Mouse (Mus musculus): ENCODE results near the gene Tmem237. TPM values are rescaled to one million over a fixed set of nuclear protein-coding genes. Genes with fewer than 3 reads are reported as not detected.

The Tmem237 gene
- polyA plus RNA-seq, 1 experiment from 2014 or later: 5.0 TPM

- Histone ChIP-seq H3K4me3 (ENCODE audit: low read depth, low read length) (no peak overlapping the region), H3K4me2 (ENCODE audit: low read depth, low read length) (no peak overlapping the region), H3K27me3 (ENCODE audit: control insufficient read depth, insufficient read depth, low read depth, low read length) (no peaks in the 10 kb centered on the region), H3K4me1 (ENCODE audit: control insufficient read depth, low read depth, low read length) (no peaks in the 10 kb centered on the region), H3K9me3 (replicated peaks; ENCODE audit: control insufficient read depth, low read length) (no peaks in the 10 kb centered on the region), H3K36me3 (ENCODE audit: control insufficient read depth, insufficient read depth) (no peaks in the 10 kb centered on the region), H3K27ac (ENCODE audit: low read length) (no peak overlapping the region), H3K9ac (ENCODE audit: low read depth, low read length) (no peak overlapping the region)
- 43% methylated on average over 2 of the region's 2 CpGs for WGBS (ENCODE audit: insufficient replicate concordance)
- ATAC-seq (ENCODE audit: low read depth): no peak; the same call in 1 of the 2 replicates
Observed at GRCm38 (mm10) chr1:59056955-59057354, 63.3 kb downstream of the Tmem237 start.

- ATAC-seq (ENCODE audit: low read depth): no peak
- Histone ChIP-seq H3K4me1 (ENCODE audit: control insufficient read depth, low read depth, low read length) (no peaks in the 10 kb centered on the region), H3K27ac (ENCODE audit: low read length) (no peak overlapping the region), H3K9ac (ENCODE audit: low read depth, low read length) (no peak overlapping the region), H3K9me3 (replicated peaks; ENCODE audit: control insufficient read depth, low read length) (no peaks in the 10 kb centered on the region), H3K27me3 (ENCODE audit: control insufficient read depth, insufficient read depth, low read depth, low read length) (no peaks in the 10 kb centered on the region), H3K4me2 (ENCODE audit: low read depth, low read length) (no peak overlapping the region), H3K36me3 (ENCODE audit: control insufficient read depth, insufficient read depth) (no peaks in the 10 kb centered on the region), H3K4me3 (ENCODE audit: low read depth, low read length) (no peak overlapping the region)
- 42% methylated on average over 2 of the region's 2 CpGs for WGBS (ENCODE audit: insufficient replicate concordance)
Observed at GRCm38 (mm10) chr1:59051306-59051705, 68.9 kb downstream of the Tmem237 start.

Other genes starting within 250 kb of the Tmem237 start
- 58.9 TPM in 2 replicates for gene Trak2, start 147.0 kb downstream of the Tmem237 start, polyA plus RNA-seq (2015; fragmentation: Nextera tagmentation; extraction: Ambion mirVana)
- 49.1 and 49.5 TPM in 2 replicates for gene Stradb, start 146.9 kb downstream of the Tmem237 start, polyA plus RNA-seq (2015; fragmentation: Nextera tagmentation; extraction: Ambion mirVana)
- not detected in 2 replicates for gene C2cd6, start 25.5 kb downstream of the Tmem237 start, polyA plus RNA-seq (2015; fragmentation: Nextera tagmentation; extraction: Ambion mirVana)
- 0.18 and 0.44 TPM in 2 replicates for gene Mpp4, start 43.0 kb upstream of the Tmem237 start, polyA plus RNA-seq (2015; fragmentation: Nextera tagmentation; extraction: Ambion mirVana)
- 7.9 and 8.0 TPM in 2 replicates for gene Als2, start 116.8 kb upstream of the Tmem237 start, polyA plus RNA-seq (2015; fragmentation: Nextera tagmentation; extraction: Ambion mirVana)
- gene Cdk15, start 136.5 kb upstream of the Tmem237 start, polyA plus RNA-seq (2015; fragmentation: Nextera tagmentation; extraction: Ambion mirVana): not detected in 2 replicates

All from liver, embryonic 16.5 days (tissue).